Mouse (Mus musculus) embryo, embryonic 9.5 days (tissue): Measurements from ENCODE around the gene Afmid.
"Not testable (repeated sequence)": the region's sequence is repeated elsewhere in the genome, so short reads cannot be mapped to it uniquely, and the experiment has no call there.

Source experiments
- DNase-seq: peaks from one replicate; pipeline ENCODE4 v3.0.0-alpha.2; 2017; ENCODE audit errors: extremely low spot score

Afmid gene

GRCm38 (mm10) chr11:117824060-117824969 lies 1.4 kb upstream of the Afmid start:
- DNase-seq, result peak; percentile 82

GRCm38 (mm10) chr11:117826164-117826563 lies 440 bp downstream of the Afmid start:
- no peak for DNase-seq

- no peak for DNase-seq
Measured at GRCm38 (mm10) chr11:117826916-117827315, 1.2 kb downstream of the Afmid start.

- no peak for DNase-seq
Measured at GRCm38 (mm10) chr11:117827386-117827785, 1.7 kb downstream of the Afmid start.

DNA sequence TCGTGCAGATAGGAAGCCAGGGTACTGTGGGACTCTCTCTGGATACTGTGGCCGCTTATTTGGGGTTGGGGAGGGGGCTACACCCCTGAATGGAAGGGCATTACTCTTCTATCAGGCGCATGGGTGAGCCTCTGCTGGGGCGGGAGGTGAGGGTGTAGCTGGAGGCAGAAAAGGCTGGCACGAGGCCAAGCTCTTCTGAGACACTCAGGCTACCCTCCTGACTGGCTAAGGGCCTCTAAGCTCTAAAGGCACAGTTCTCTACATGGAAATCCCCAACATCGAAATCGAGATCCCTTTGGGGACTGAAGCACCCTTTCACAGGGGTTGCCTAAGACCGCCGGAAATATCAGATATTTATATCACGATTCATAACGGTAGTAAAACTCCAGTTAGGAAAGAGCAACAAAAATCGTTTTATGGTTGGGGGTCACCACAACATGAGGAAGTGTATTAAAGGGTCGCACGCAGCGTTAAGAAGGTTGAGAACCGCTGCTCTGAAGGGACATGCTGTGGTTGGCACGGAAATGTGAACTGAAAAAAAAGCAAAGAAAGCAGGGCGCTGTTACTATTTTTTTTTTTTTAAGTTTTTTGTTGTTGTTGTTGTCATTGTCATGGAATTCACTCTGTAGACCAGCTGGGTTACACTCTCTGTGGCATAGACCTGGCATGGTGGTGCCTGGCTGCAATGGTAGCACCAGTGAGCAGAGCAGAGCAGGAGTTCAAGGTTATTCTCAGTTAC lies 2.6 kb downstream of the Afmid start:
- no peak for DNase-seq

DNA sequence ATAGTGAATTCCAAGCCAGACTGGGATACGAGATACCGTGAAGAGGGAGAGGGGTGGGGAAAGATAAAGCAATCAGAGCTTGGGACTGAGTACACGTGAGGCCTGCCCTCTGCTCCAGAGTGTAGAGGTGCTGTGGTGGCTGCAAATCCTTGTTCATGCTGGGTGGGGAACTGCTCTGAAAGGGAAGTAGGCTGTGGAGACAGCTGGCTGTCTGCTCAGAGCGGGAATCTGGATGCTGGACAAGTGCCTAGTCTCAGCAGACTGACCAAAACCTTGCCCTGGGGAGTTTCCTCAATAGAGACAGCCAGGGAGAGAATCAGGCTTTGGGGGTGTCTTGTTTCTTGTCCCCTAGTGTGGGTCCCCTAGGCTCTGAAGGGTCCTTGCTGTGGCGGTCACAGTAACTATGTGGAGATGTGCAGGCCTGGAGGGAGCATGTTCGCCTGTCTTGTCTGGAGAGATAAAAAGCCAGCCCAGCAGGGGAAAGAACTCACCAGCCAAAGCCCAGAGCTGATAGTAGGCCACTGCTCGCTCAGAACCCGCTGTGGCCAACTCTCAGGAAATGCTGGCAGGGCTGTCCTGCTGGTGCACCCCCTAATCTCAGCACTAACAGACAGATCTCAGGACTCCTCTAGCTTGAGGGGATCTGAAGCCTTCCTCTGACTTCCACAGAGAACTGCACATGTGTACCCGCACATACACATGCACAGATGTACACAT lies 3.3 kb downstream of the Afmid start:
- no peak for DNase-seq

DNA sequence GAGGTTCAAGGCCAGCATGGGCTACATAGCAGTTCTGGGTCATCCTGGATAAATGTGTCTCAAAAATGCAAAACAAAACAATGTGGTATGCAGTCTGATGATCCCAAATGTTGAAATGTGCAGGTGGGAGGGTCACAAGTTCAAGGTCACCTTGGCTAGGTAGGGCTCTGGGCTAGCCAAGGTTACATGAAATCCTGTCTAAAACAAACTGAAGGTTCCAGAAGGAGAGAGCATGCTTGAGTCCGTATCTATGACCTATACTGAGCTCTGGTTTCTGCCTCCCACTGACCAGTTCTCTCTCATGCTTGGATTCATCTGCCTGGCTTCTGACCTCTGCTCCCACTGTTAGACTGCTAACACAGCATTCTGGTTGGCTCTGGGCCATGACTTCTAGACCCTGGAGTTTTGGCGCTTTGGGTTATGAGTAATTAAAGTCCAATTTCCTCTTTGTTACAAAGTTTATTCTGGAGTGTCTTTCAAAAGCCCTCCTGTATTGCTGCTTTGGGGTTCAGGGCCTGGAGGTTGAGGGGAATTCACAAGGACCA lies 4.0 kb downstream of the Afmid start:
- no peak for DNase-seq

DNA sequence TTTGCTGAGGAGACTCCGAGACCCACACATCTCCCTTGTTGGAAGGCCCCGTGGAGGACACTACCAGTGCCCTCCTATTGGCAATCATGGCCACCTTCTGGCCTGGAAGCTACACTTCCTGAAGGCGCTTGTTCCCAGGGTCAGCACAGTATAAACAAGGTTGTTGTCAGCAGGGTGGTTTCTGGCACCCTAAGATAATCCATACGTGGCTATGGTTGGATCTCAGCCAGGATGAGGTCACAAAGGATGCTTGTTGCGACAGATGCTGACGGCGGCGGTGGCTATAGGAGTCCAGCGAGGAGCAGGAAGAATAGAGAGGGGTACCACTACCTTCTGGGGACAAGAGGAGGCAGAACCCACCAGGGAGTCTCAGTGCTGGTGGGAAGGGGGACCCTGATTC lies 4.7 kb downstream of the Afmid start:
- DNase-seq, result no peak

- DNase-seq, result peak; percentile 90
Measured at GRCm38 (mm10) chr11:117832086-117832969, 6.6 kb downstream of the Afmid start.

GRCm38 (mm10) chr11:117833509-117833908 lies 7.8 kb downstream of the Afmid start:
- DNase-seq, result not testable (repeated sequence)

DNA sequence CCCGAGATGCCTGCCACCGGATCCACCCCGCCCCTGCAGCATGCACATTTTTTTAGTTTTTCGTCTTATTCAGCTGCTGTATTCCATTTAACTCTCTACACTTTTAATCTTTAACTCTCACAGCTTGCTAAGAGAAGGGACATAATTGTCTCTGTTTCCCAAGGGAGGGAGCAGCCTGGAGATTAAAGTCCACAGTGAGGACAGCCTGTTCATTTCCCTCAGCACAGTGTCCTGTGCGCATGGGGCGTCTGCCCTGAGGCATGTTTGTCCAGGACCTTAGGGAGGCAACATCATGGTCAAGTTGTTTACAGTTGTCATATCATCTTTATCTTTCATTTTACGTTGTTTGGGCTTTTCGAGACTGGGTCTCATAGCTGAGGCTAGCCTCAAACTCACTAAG lies 8.4 kb downstream of the Afmid start:
- no peak for DNase-seq

GRCm38 (mm10) chr11:117836306-117836705 lies 10.6 kb downstream of the Afmid start:
- DNase-seq, result no peak

GRCm38 (mm10) chr11:117838572-117838971 lies 12.8 kb downstream of the Afmid start:
- no peak for DNase-seq

DNA sequence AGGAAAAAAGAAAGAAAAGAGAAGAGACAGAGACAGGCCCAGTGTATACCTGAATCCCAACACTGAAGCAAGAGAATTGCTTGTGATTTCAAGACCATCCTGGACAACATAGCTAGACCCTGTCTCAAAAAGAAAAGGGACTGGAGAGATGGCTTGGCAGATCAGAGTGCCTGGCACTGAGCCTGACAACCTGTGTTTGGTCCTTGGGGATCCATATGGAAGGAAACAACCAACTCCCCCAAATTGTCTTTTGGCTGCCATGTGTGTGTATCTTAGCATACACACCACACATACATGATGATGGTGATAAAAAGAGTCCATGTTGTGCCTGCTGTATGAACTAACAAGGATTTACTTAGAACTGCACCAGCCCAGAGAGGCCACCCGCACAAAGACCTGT lies 13.3 kb downstream of the Afmid start:
- DNase-seq, result no peak

DNA sequence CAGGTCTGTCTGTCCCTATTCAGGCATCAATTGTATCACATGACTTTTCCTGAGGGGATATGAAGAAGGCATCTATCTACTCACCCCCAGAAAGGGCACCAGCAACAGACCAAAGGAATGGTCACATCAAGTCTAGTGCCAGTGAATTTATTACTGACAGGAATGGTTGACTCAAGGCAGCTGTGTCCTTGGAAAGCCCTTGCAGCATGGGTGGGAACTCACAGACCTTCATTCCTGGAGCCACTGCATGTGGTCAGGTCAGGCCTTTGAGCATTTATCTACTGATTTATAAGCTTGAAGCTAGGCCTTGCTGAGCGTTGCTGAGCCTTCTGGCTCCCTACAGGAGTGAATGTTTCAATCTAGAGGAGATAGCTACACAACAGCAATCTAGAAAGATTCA lies 15.2 kb downstream of the Afmid start:
- no peak for DNase-seq

DNA sequence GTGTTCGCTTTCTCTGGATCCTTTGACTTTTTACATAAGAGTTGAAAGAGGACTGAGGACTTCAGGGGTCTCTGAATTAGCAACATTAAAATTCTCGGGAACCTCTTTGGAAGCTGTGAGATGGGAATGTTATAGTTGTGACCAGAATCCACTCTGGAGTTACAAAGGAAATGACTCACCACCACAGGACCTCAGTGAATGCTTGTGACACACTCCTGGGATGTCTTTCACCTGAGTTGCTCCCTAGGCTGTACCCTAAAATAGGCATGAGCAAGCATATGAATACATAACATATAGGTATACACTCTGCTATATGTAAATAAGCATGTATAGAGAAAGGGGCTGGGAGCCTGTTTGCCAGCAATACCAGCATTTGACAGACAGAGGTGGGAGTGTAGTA lies 17.7 kb downstream of the Afmid start:
- DNase-seq, result no peak

GRCm38 (mm10) chr11:117844997-117845396 lies 19.3 kb downstream of the Afmid start:
- no peak for DNase-seq

DNA sequence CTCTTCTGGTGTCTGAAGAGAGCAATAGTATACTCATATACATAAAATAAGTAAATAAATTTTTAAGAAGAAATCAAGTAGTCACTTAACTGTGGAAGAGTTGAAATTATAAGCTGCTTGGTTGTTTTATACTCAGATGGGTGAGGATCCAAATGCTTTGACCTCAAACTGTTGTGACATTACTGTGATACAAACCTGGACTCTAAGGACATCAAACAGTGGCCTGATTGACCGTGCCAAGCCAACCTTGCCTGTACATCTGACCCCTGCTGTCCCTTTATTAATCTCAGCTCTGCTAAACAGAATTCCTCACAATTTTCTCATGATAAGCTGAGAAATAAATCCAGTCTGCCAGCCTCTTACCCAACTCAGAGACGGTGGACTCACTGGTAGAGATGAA lies 19.9 kb downstream of the Afmid start:
- DNase-seq, result no peak

GRCm38 (mm10) chr11:117846640-117847039 lies 20.9 kb downstream of the Afmid start:
- no peak for DNase-seq

DNA sequence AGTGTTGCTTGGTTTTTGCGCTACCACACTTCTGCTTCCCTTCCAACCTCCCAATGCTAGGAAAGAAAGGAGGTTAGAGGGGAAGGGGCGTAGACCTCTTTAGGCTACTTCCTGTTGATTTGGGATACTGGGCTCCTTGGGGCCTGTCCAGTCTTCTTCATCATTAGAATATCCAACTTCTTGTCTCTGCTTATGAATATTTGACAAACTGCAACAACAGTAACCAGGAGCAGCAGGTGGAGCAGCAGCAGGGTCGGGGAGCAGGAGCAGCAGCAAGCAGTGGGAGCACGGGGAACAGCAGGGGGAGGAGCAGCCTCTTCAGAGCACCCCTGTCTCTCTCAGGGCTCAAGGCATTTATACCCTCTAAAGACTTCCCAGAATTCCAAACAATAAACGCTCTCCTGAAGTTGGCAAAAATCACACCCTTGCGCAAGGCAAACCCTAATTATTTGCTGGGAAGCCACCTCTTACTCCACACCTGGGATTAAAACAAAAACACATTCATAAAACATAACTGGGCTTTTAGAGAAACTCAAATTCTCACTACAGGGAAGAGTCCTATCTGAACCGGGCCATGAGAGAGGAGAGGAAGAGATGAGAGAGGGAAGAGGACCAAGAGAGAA lies 22.0 kb downstream of the Afmid start:
- DNase-seq, result no peak
